Mouse (Mus musculus) heart, postnatal 0 days (tissue): ENCODE results near the gene Lcn12. TPM values are rescaled to one million over a fixed set of nuclear protein-coding genes. Genes with fewer than 3 reads are reported as not detected.

Source experiments
- ATAC-seq: fragments of 200-750 bp; cut with Nextera tagmentation; 2 replicates; pipeline ENCODE4 v1.8.0; 2017; ENCODE audit warnings: low read depth, moderate number of reproducible peaks, moderate library complexity; ENCODE audit not compliant: insufficient read depth
- DNase-seq: peaks from one replicate; pipeline ENCODE4 v3.0.0-alpha.2; 2016; ENCODE audit warnings: low spot score
- H3K27ac ChIP-seq: fragments of 300-500 bp; sonication (generic); 2 replicates; pipeline ENCODE4 v1.5.1; 2014; ENCODE audit warnings: low read depth, mild to moderate bottlenecking
- H3K27me3 ChIP-seq: fragments of 300-500 bp; sonication (generic); 2 replicates; pipeline ENCODE4 v1.6.1; 2014; ENCODE audit warnings: low read length, mixed read lengths; ENCODE audit not compliant: control insufficient read depth, insufficient read depth
- H3K36me3 ChIP-seq: fragments of 300-500 bp; sonication (generic); replicated peaks from 2 replicates; pipeline ENCODE4 v1.6.1; 2014; ENCODE audit warnings: low read length, mixed read lengths; ENCODE audit not compliant: control insufficient read depth, insufficient read depth
- H3K4me1 ChIP-seq: fragments of 300-500 bp; sonication (generic); 2 replicates; pipeline ENCODE4 v1.6.1; 2014; ENCODE audit warnings: antibody characterized with exemption; ENCODE audit not compliant: control insufficient read depth, insufficient read depth
- H3K4me2 ChIP-seq: fragments of 300-500 bp; sonication (generic); 2 replicates; pipeline ENCODE4 v1.6.1; 2014; ENCODE audit warnings: low read depth, mild to moderate bottlenecking, low read length, moderate library complexity
- H3K4me3 ChIP-seq: fragments of 300-500 bp; sonication (generic); 2 replicates; pipeline ENCODE4 v1.5.1; 2014; ENCODE audit warnings: low read depth, low read length
- H3K9ac ChIP-seq: fragments of 300-500 bp; sonication (generic); replicated peaks from 2 replicates; pipeline ENCODE4 v1.6.1; 2014; ENCODE audit warnings: low read depth, low read length, mixed read lengths
- H3K9me3 ChIP-seq: fragments of 300-500 bp; sonication (generic); replicated peaks from 2 replicates; pipeline ENCODE4 v1.6.1; 2016; ENCODE audit warnings: low read length; ENCODE audit not compliant: control insufficient read depth
- CTCF ChIP-seq: IDR thresholded peaks from 2 replicates; pipeline ENCODE4 v1.5.1; 2016; ENCODE audit warnings: antibody characterized with exemption, control low read depth, low read depth
- EP300 ChIP-seq: IDR thresholded peaks from 2 replicates; pipeline ENCODE4 v1.6.1; 2016; ENCODE audit warnings: antibody characterized with exemption, low read depth
- WGBS: fragments of 180-500 bp; shearing (Covaris S2); extraction: QIAGEN DNeasy Blood & Tissue Kit; methylation state at CpG from one replicate; pipeline ENCODE4 v1.1.7; 2014; 5-methylcytosine and 5-hydroxymethylcytosine counted together
- polyA plus RNA-seq: library from polyadenylated mRNA; unstranded; fragments of >200 nt; fragmentation: Nextera tagmentation; extraction: Ambion mirVana; gene quantifications from 2 replicates; pipeline ENCODE4 v1.2.1, GENCODE M21; 2015
- total RNA-seq: library from RNA; depleted of rRNA; stranded (reverse); fragments of >200 nt; gene quantifications from 2 replicates; pipeline ENCODE4 v1.2.3, GENCODE M21; 2014; ENCODE audit warnings: low replicate concordance

Gene Lcn12
- total and polyA plus RNA-seq, 2 experiments from 2014 or later: not detected

GRCm38 (mm10) chr2:25505860-25506259 lies 12.1 kb upstream of the Lcn12 start:
- no peak for DNase-seq

GRCm38 (mm10) chr2:25505000-25505399 lies 11.3 kb upstream of the Lcn12 start:
- TF ChIP-seq CTCF (no peak), EP300 (no peak)
- WGBS: 90% methylated on average over 1 of the region's 1 CpGs
- Histone ChIP-seq H3K4me3 (no peak overlapping the region), H3K36me3 (peaks cover 34% of the 10 kb centered on the region), H3K9me3 (no peaks in the 10 kb centered on the region), H3K4me2 (no peak overlapping the region), H3K27ac (no peak overlapping the region), H3K9ac (no peak overlapping the region), H3K4me1 (peaks cover 13% of the 10 kb centered on the region), H3K27me3 (no peaks in the 10 kb centered on the region)
- DNase-seq (no peak), ATAC-seq (no peak)

More at GRCm38 (mm10) chr2:25505860-25506259, 12.1 kb upstream of the Lcn12 start:
- Histone ChIP-seq H3K4me1 (peaks cover 9% of the 10 kb centered on the region), H3K36me3 (peaks cover 34% of the 10 kb centered on the region), H3K9me3 (no peaks in the 10 kb centered on the region), H3K4me3 (no peak overlapping the region), H3K9ac (no peak overlapping the region), H3K27ac (no peak overlapping the region), H3K27me3 (no peaks in the 10 kb centered on the region), H3K4me2 (no peak overlapping the region)
- 89% methylated on average over 4 of the region's 4 CpGs for WGBS
- no peak for ATAC-seq
- TF ChIP-seq CTCF (no peak), EP300 (no peak)

- WGBS: 89% methylated on average over 19 of the region's 19 CpGs
- Histone ChIP-seq H3K9me3 (no peaks in the 10 kb centered on the region), H3K27me3 (no peaks in the 10 kb centered on the region), H3K4me3 (no peak overlapping the region), H3K36me3 (peaks cover 34% of the 10 kb centered on the region), H3K4me1 (peaks cover 15% of the 10 kb centered on the region), H3K4me2 (no peak overlapping the region), H3K9ac (no peak overlapping the region), H3K27ac (no peak overlapping the region)
- no peak for TF ChIP-seq EP300
- TF ChIP-seq CTCF: no peak
- DNase-seq: no peak
- no peak for ATAC-seq
Observed at GRCm38 (mm10) chr2:25504538-25504937, 10.8 kb upstream of the Lcn12 start.

GRCm38 (mm10) chr2:25502726-25503125 lies 9.0 kb upstream of the Lcn12 start:
- Histone ChIP-seq H3K9ac (no peak overlapping the region), H3K9me3 (no peaks in the 10 kb centered on the region), H3K4me1 (peaks cover 15% of the 10 kb centered on the region), H3K36me3 (peaks cover 34% of the 10 kb centered on the region), H3K4me2 (no peak overlapping the region), H3K4me3 (no peak overlapping the region), H3K27ac (no peak overlapping the region), H3K27me3 (no peaks in the 10 kb centered on the region)
- DNase-seq: no peak
- ATAC-seq: no peak
- 76% methylated on average over 3 of the region's 3 CpGs for WGBS
- no peak for TF ChIP-seq EP300
- TF ChIP-seq CTCF: no peak

GRCm38 (mm10) chr2:25501593-25502486 lies 8.1 kb upstream of the Lcn12 start, which contains the start of gene C8g:
C8g (minus strand) TSS chr2:25501719.
- 69% methylated on average over 20 of the region's 20 CpGs for WGBS
- Histone ChIP-seq H3K4me2 (peak within 1 kb of the TSS; percentile 96), H3K9me3 (no peaks in the 10 kb centered on the region), H3K27ac (peak within 1 kb of the TSS; percentile 77), H3K4me3 (peak within 1 kb of the TSS; percentile 91), H3K4me1 (peaks cover 15% of the 10 kb centered on the region), H3K36me3 (peaks cover 34% of the 10 kb centered on the region), H3K27me3 (no peaks in the 10 kb centered on the region), H3K9ac (peak within 1 kb of the TSS; percentile 96)
- no peak for TF ChIP-seq CTCF
- TF ChIP-seq EP300: no peak
- DNase-seq: no peak
- ATAC-seq: no peak
